Mouse (Mus musculus): ENCODE measurements at regions not wholly inside any gene's neighbourhood (a gene's known extent, or its start where the extent isn't known, plus 50 kb on each side); places are given as distances from the start of the nearest gene placed in this dataset.

- Histone ChIP-seq H3K36me3 (replicated peaks; ENCODE audit: low read length) (no peaks in the 10 kb centered on the region), H3K9me3 (no peaks in the 10 kb centered on the region), H3K27me3 (replicated peaks) (peaks cover 2% of the 10 kb centered on the region), H3K4me3 (replicated peaks) (no peak overlapping the region), H3K4me1 (peaks cover 7% of the 10 kb centered on the region; the same call in 1 of the 2 replicates)
- TF ChIP-seq GATA1 (IDR thresholded peaks at IDR 0.05; ENCODE audit: borderline replicate concordance, low read length) (no peak), FLI1 (IDR thresholded peaks at IDR 0.05; ENCODE audit: low read length) (no peak)
Observed at GRCm38 (mm10) chr3:148336640-148337039, 653.7 kb downstream of the Adgrl2 start.

DNA sequence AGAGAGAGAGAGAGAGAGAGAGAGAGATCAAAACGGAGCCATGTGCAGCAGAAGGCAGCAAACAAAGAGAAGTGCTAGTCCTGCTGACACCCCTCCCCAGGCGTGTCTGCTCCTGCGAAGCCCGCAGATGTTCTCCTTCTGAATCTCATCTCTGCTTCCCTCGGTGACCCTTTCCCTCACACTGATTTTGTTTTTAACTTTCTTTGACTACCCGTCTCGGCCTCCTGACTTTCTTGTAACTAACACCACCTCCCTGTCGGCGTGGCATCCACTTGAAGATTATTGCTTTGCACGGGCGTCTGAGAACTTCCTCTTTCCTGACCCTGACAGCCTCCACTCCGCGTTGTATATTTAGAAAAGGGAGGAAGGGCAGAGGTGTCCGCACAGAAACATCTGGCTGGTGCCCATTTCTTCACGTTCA lies 654.3 kb downstream of the Adgrl2 start:
- no peaks in the 10 kb centered on the region for H3K36me3 ChIP-seq (replicated peaks; ENCODE audit: low read length)
- H3K4me3 ChIP-seq (replicated peaks) = peak overlapping the region; percentile 78
- no peak for TF ChIP-seq GATA1 (IDR thresholded peaks at IDR 0.05; ENCODE audit: borderline replicate concordance, low read length)
- no peak for TF ChIP-seq FLI1 (IDR thresholded peaks at IDR 0.05; ENCODE audit: low read length)
- no peaks in the 10 kb centered on the region for H3K9me3 ChIP-seq
- H3K27me3 ChIP-seq (replicated peaks) = peaks cover 2% of the 10 kb centered on the region
- H3K4me1 ChIP-seq = peaks cover 7% of the 10 kb centered on the region; the same call in 1 of the 2 replicates

DNA sequence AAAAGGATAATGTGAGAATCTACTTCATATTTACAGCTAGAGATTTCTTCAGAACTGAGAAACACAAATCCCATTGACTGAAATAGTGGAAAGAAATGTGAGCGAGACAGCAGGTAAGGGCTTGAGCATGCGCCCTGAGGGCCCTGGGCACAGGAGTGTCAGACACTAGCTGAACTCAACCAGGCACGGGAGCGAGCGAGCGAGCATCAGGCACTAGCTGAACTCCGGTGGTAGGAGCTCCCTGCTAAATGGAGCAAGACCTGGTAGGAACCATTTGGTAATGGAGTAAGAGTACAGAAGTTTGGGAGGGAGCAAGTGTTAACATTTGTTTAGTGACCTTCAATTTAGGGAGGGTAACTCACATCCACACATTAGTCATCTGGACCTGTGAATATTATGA lies 654.7 kb downstream of the Adgrl2 start:
- TF ChIP-seq FLI1 (IDR thresholded peaks at IDR 0.05; ENCODE audit: low read length) (no peak), GATA1 (IDR thresholded peaks at IDR 0.05; ENCODE audit: borderline replicate concordance, low read length) (no peak)
- H3K4me1 ChIP-seq = peaks cover 7% of the 10 kb centered on the region; the same call in 1 of the 2 replicates
- no peaks in the 10 kb centered on the region for H3K9me3 ChIP-seq
- peaks cover 2% of the 10 kb centered on the region for H3K27me3 ChIP-seq (replicated peaks)
- no peaks in the 10 kb centered on the region for H3K36me3 ChIP-seq (replicated peaks; ENCODE audit: low read length)
- H3K4me3 ChIP-seq (replicated peaks) = no peak overlapping the region

- Histone ChIP-seq H3K9me3 (no peaks in the 10 kb centered on the region), H3K4me3 (replicated peaks) (no peak overlapping the region), H3K27me3 (replicated peaks) (no peaks in the 10 kb centered on the region), H3K36me3 (replicated peaks; ENCODE audit: low read length) (no peaks in the 10 kb centered on the region), H3K4me1 (no peaks in the 10 kb centered on the region)
- TF ChIP-seq FLI1 (IDR thresholded peaks at IDR 0.05; ENCODE audit: low read length) (no peak), GATA1 (IDR thresholded peaks at IDR 0.05; ENCODE audit: borderline replicate concordance, low read length) (no peak)
Observed at GRCm38 (mm10) chr3:148324911-148325621, 665.3 kb downstream of the Adgrl2 start.

- H3K9me3 ChIP-seq = no peaks in the 10 kb centered on the region
- no peaks in the 10 kb centered on the region for H3K36me3 ChIP-seq (replicated peaks; ENCODE audit: low read length)
- no peak overlapping the region for H3K4me3 ChIP-seq (replicated peaks)
- H3K4me1 ChIP-seq = no peaks in the 10 kb centered on the region
- no peaks in the 10 kb centered on the region for H3K27me3 ChIP-seq (replicated peaks)
- TF ChIP-seq FLI1 (IDR thresholded peaks at IDR 0.05; ENCODE audit: low read length) = no peak
- TF ChIP-seq GATA1 (IDR thresholded peaks at IDR 0.05; ENCODE audit: borderline replicate concordance, low read length) = no peak
Observed at GRCm38 (mm10) chr3:148321894-148322293, 668.5 kb downstream of the Adgrl2 start.

DNA sequence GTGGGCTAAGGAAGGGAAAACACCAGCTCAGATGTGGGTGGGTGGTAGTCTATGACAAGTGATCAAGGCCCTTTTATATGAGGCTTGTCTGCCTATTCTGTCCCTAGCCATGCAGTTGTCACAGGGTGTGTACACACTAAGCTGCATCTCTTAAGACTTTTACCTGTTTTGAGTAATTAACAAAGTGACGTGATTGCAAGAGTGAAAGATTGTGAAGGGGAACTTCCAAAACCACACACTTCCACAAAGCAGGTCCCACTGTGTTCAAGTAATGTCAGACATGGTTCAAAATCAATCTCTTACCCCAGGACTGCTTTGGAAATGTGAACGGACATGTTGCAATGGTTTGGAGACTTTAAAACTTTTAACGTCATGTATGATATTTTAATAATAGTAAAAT lies 674.2 kb downstream of the Adgrl2 start:
- H3K27me3 ChIP-seq (replicated peaks) = no peaks in the 10 kb centered on the region
- no peaks in the 10 kb centered on the region for H3K36me3 ChIP-seq (replicated peaks; ENCODE audit: low read length)
- TF ChIP-seq FLI1 (IDR thresholded peaks at IDR 0.05; ENCODE audit: low read length) (no peak), GATA1 (IDR thresholded peaks at IDR 0.05; ENCODE audit: borderline replicate concordance, low read length) (no peak)
- no peaks in the 10 kb centered on the region for H3K4me1 ChIP-seq
- no peaks in the 10 kb centered on the region for H3K9me3 ChIP-seq
- H3K4me3 ChIP-seq (replicated peaks) = no peak overlapping the region

DNA sequence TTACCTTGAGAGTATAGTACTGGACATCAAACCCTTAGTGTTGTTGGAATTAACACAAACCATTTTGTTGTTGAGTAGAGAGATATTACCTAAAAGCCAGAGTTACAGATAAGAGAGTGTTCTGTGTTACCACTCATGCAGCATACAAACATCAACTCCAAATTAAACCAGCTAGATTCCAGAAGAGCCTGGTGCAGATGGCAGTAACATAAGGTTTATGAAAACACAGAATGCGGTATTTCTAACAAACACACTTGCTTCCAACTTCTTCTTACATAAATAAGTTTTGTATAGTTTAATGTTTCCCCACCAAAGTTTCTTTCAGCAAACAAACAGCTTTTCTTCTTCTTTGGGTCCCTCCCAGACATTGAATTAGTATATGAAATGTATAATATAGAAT lies 675.1 kb downstream of the Adgrl2 start:
- Histone ChIP-seq H3K36me3 (replicated peaks; ENCODE audit: low read length) (no peaks in the 10 kb centered on the region), H3K4me3 (replicated peaks) (no peak overlapping the region), H3K4me1 (no peaks in the 10 kb centered on the region), H3K27me3 (replicated peaks) (no peaks in the 10 kb centered on the region), H3K9me3 (no peaks in the 10 kb centered on the region)
- TF ChIP-seq FLI1 (IDR thresholded peaks at IDR 0.05; ENCODE audit: low read length) (no peak), GATA1 (IDR thresholded peaks at IDR 0.05; ENCODE audit: borderline replicate concordance, low read length) (no peak)

- H3K9me3 ChIP-seq = no peaks in the 10 kb centered on the region
- H3K27me3 ChIP-seq (replicated peaks) = no peaks in the 10 kb centered on the region
- no peak for TF ChIP-seq GATA1 (IDR thresholded peaks at IDR 0.05; ENCODE audit: borderline replicate concordance, low read length)
- TF ChIP-seq FLI1 (IDR thresholded peaks at IDR 0.05; ENCODE audit: low read length) = no peak
- no peaks in the 10 kb centered on the region for H3K36me3 ChIP-seq (replicated peaks; ENCODE audit: low read length)
- no peak overlapping the region for H3K4me3 ChIP-seq (replicated peaks)
- H3K4me1 ChIP-seq = no peaks in the 10 kb centered on the region
Observed at GRCm38 (mm10) chr3:148295515-148295914, 694.8 kb downstream of the Adgrl2 start.

GRCm38 (mm10) chr3:148278978-148279377 lies 711.4 kb downstream of the Adgrl2 start:
- no peak for TF ChIP-seq FLI1 (IDR thresholded peaks at IDR 0.05; ENCODE audit: low read length)
- no peak for TF ChIP-seq GATA1 (IDR thresholded peaks at IDR 0.05; ENCODE audit: borderline replicate concordance, low read length)
- Histone ChIP-seq H3K36me3 (replicated peaks; ENCODE audit: low read length) (no peaks in the 10 kb centered on the region), H3K27me3 (replicated peaks) (no peaks in the 10 kb centered on the region), H3K9me3 (no peaks in the 10 kb centered on the region), H3K4me1 (no peaks in the 10 kb centered on the region; the same call in 1 of the 2 replicates), H3K4me3 (replicated peaks) (no peak overlapping the region)

DNA sequence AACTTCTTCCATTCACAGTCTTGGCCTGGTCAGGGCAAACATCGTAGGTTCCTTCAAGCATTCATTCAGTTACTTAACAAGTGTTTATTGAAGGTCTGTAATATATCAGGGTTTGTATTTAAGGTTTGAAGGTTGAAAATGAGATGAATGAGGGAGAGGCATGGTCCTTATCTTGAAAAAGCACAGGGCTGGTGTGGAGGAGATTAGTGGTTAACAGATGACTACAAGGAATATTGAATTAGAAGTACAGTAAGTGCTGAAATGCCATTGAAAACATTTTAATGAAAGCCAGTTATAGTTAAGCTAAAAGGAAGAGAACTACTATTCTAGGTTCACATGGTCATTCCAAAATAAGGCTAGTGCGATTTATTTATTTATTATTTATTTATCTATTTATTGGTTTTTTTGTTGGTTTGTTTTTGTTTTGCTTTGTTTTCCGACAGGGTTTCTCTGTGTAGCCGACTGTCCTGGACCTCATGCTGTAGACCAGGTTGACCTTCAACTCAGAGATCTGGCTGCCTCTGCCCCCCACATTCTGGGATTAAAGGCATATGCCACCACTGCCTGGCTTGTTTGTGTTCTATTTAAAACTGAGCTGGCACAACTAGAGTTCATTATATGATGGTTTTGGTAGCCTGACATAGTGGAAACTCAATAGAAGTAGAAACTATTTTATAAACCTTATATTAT lies 718.1 kb downstream of the Adgrl2 start:
- Histone ChIP-seq H3K9me3 (peaks cover 2% of the 10 kb centered on the region; the same call in 1 of the 2 replicates), H3K36me3 (replicated peaks; ENCODE audit: low read length) (no peaks in the 10 kb centered on the region), H3K27me3 (replicated peaks) (no peaks in the 10 kb centered on the region), H3K4me1 (no peaks in the 10 kb centered on the region), H3K4me3 (replicated peaks) (no peak overlapping the region)
- no peak for TF ChIP-seq GATA1 (IDR thresholded peaks at IDR 0.05; ENCODE audit: borderline replicate concordance, low read length)
- no peak for TF ChIP-seq FLI1 (IDR thresholded peaks at IDR 0.05; ENCODE audit: low read length)

Measured in megakaryocyte, embryonic 14.5 days (primary cell).